Mouse (Mus musculus) layer of hippocampus, adult 9-10 months (tissue): ENCODE measurements at regions not wholly inside any gene's neighbourhood (a gene's known extent, or its start where the extent isn't known, plus 50 kb on each side); places are given as distances from the start of the nearest gene placed in this dataset.
"Not testable (repeated sequence)": the region's sequence is repeated elsewhere in the genome, so short reads cannot be mapped to it uniquely, and the experiment has no call there.

Source experiments
- DNase-seq: peaks from one replicate; pipeline ENCODE4 v3.0.0; 2022; ENCODE audit warnings: low spot score

DNA sequence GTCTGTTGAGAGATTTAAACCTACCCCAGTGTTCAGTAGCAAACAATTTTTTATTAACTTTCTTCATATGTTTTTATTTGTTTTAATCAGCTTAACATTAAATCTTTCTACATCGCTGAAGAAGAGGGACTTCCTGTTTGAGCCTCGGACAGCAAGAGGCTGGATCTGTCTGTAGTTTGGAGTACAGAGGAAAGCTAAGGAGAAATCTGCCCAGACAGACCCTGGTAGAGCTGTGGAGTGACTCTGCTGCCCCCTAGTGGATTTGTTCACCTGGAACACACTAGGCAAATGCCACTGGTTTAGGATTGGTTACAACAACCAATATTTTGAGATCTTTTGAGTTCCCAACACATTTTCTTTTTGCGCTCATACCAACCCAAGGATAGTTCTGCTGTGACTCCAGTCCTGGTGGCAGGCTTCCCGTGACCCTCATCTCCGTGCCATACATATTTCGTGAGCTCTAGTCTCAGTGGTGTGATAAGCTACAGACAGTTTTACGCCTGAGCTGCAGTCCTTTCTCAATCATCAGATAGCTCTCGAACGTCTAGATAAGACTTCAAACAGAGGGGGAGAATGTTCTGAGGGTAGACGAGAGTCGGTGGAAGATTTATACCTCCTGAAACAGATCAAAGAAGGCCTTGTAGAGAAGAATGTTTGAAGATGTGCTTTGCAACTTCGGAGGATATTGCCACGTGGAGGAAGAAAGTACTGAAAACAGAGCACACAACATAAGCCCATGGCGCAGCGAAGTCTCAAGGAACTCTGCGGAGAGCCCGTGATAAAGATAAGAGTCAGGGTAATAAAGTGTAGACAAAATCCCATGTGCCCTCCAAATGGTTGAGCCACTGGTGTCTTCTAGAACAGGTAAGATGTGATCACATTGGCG, 119.0 kb upstream of the Nabp1 start:
- DNase-seq = peak; percentile 89

GRCm38 (mm10) chr1:51594666-51595065, 116.4 kb upstream of the Nabp1 start:
- no peak for DNase-seq

- no peak for DNase-seq
Measured at GRCm38 (mm10) chr1:51593621-51594441, 115.6 kb upstream of the Nabp1 start.

DNA sequence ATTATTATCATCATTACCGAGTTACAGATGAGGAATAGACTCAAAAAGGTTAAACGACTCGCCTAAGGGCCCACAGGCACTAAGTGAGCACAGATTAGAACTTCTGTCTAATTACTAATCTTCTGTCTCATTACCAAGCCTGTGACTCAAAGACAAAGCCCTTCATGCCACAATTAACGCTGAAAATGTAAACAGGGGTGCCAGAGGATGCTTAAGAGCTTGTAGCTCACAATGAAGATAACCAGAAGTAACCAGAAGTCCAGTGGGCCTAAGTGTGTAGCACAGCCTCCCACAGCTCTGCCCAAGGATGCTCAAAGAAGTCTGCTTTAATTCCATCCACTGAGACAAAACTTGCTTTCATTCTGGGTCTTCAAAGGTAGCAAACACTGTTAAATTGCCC, 113.7 kb upstream of the Nabp1 start:
- no peak for DNase-seq

DNA sequence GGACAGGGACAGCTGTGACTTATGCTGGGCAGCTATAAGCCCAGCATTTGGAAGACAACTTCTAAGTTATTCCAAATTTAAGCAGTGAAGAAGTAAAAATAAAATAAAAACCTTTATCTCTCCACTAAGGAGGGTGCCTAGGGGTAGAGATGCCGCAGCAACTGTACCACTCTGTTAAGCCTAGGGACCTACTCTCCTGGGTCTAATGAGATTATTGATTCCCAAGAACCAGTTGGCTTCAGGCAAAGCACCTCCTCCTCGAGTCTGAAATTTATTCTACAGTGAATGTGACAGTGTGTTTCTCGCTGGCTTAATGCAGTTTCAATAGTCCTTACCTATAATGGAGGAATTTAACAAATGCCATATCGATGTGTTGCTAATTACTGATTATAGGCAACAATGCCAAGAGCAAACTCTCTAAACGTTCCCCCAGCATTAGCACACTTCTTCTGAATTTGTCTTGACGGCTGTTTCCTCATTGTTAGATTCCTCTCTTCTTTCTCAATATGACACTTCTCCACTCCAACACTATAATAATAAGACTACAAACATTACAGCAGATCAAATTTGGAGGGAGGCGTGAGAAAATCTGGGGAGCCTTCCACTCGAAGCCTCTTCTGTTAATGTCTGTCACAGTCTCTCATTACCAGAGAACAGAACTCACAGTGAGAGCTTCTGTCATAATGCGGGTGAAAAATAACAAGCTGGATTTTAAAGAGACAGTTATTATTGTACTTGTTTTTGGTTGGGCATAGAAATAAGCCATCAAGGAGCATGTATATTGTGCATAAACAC, 112.6 kb upstream of the Nabp1 start:
- DNase-seq = no peak

DNA sequence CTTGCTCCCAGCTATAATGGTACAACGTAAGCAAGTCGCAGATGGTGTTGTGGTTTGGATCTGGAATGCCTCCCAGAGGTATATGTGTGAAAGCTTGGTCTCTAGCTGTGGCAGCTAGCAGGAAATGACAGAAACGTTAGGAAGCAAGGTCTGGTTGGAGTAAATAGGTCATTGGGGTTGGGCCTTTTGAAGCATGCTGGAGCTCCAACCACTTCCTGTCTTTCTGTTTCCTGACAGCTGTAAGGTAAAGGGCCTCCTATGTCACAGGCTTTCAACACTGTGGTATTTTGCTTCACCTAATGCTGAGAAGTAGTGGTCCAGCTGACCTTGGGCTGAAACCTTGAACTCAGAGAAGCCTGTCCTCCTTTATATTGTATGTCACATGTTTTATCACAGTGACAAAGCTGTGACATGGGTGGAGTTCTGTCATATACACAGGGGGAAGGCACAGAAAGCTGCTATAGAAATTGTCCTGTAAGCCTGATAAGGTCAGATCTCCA, 106.8 kb upstream of the Nabp1 start:
- DNase-seq = no peak

DNA sequence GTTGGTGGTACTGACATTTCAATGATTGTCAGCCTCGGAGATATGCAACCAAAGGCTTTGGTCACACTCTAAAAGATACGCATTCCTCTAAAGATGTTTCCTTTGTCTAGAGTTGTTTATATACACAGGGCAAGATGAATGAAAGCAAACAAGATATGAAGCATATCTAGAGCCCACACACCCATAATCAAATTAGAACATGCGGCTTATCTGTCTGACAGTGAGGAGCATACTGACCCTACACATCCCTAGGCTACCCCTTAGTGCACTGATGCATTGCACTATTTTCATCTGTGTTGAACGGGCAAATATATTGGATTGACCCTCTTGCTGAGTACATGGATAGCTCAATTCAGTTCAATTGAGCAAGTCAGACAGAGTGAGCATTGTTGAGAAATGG, 105.6 kb upstream of the Nabp1 start:
- no peak for DNase-seq

DNA sequence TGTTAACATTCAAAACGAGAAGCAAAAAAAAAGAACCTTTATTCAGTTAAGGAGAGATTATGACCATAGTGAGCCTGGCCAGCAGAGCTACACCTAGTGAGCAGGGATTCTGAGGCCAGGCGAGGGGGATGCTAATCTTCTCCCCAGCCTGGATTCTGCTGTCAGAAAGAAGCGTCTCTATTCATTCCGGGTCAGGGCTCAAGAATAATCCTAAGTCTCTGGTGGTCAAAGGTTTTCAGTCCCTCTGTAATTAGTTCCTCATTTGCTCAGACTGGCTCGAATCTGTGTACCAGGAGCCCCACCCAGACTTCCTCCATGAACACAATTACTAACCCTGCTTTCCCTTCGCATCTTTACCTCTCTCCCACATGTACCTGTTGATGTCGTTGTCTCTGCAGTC, 101.8 kb upstream of the Nabp1 start:
- no peak for DNase-seq

DNA sequence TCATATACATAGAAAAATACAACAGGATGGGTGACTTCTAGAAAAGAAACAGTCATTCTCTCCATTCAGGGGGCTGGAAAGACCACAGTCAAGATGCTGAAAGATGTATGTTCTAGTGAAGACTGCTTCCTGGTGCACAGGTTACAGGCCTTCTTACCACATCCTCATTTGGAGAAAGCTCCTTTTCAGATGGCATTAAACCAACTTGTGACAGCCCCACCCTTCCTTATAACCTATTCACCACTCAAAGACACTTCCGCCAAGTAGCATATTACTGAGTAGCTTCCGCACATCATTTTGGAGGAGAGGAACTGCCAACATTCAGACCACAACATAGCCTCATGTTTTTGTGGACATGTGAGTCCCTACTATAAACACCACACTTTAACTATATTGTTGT, 99.5 kb upstream of the Nabp1 start:
- no peak for DNase-seq

DNA sequence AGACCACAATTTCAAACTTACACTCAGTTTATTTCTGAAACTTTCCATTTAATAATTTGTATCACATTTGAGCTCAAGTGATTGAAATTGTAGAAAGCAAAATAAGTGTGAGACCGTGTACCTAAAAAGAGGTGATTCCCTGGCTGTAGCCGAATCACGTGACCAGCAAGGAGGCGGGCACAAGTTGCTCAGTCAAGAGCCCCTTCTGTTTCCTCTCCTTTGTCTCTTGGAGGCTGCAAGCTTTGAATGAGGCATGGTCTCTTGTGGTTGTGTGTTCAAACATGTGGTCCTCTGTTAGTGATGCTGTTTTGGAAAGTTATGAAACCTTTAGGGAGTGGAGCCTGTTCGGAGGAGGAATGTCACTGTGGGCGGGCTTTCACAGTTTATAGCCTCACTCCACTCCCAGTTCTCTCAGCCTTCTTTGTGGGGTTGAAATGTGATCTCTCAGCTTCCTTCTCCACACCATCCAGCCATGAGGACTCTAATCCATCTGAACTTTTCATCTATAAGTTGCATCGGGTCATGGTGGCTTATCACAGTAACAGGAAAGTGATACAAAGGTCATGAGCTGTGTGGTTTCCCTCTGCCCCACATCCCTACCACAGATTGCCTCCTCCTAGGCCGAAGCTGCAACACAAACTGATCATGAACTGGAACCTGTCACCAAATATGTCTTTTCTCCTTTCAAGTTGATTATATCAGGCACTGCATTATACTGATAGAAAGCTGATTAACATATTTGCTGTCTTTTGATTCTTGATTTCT, 94.3 kb upstream of the Nabp1 start:
- DNase-seq = no peak

GRCm38 (mm10) chr1:51569625-51570024, 91.4 kb upstream of the Nabp1 start:
- no peak for DNase-seq

- DNase-seq = peak; percentile 37
Measured at GRCm38 (mm10) chr1:51566170-51566649, 88.0 kb upstream of the Nabp1 start.

- DNase-seq = not testable (repeated sequence)
Measured at GRCm38 (mm10) chr1:51556616-51557015, 78.4 kb upstream of the Nabp1 start.

- DNase-seq = no peak
Measured at GRCm38 (mm10) chr1:51553738-51554137, 75.5 kb upstream of the Nabp1 start.

DNA sequence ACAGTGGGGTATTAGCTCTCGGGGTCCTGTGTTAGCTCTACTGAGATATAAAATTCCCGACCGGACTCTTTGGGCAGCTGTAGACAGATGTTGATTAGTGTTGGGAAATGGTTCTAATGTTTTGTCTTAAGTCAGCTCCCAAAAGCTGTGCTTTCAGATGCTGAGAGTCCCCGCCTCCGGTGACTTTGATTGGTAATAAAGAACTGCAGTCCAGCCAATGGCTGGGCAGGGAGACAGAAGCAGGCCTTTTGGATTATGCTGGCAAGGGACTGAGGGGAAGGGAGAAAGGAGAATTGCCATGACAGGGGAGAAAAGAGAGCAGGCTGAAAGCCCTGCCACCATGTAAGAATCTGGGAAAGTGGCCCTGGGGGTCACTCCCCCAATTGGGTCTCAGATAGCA, 73.4 kb upstream of the Nabp1 start:
- no peak for DNase-seq

- DNase-seq = no peak
Measured at GRCm38 (mm10) chr1:51542801-51543200, 64.6 kb upstream of the Nabp1 start.

- DNase-seq = no peak
Measured at GRCm38 (mm10) chr1:51539634-51540033, 61.4 kb upstream of the Nabp1 start.

DNA sequence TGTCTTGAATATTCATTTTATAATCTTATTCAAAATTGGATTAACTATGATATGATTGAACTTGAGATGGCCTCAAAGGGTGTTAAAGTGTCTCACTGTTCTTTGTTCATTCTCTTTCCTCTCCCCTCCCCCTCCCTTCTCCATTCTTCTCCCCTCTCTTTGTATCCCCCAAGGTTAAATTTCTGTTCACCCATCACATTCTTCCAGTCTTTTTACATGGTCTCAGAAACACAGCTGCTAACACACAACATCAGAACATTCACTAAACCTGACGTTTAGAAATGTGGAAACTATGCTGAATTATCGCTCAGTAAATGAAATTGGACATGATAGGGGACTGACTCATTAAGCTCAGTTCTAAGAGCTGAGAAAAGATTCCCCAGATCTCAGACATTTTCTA, 60.6 kb upstream of the Nabp1 start:
- DNase-seq = no peak

- DNase-seq = no peak
Measured at GRCm38 (mm10) chr1:51537765-51538360, 59.6 kb upstream of the Nabp1 start.

GRCm38 (mm10) chr1:51536076-51536475, 57.9 kb upstream of the Nabp1 start:
- DNase-seq = no peak

DNA sequence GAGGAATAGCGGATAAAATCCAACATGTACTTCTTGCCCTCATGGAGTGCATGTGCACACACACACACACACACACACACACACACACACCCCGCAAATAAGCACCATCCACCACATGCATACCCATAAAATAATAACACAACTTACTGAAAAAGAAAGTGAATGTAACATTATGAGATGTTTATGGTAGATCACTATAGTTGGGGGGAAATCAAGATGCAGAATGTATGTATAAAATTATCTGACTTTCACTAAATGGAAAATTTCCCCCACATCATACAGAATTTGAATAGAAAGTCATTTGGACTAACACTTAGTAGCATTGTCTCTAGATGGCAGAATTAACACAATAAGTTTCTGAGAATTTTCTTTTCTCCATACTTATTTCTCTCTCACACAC, 57.2 kb upstream of the Nabp1 start:
- no peak for DNase-seq
